Mouse (Mus musculus): ENCODE data around the gene Ifitm5. TPM values are rescaled to one million over a fixed set of nuclear protein-coding genes. Genes with fewer than 3 reads are reported as not detected.

The Ifitm5 gene
- polyA plus RNA-seq, 1 experiment from 2014 or later: 5.9 TPM

- WGBS: 7% methylated on average over 11 of the region's 11 CpGs
- DNase-seq (ENCODE audit: low spot score): peak; percentile 80
- peak within 1 kb of the TSS; percentile 91 for H3K27ac ChIP-seq
- H3K4me1 ChIP-seq: peaks cover 71% of the 10 kb centered on the region
- no peaks in the 10 kb centered on the region for H3K9me3 ChIP-seq (replicated peaks)
- H3K36me3 ChIP-seq: peaks cover 17% of the 10 kb centered on the region
- no peaks in the 10 kb centered on the region for H3K27me3 ChIP-seq (ENCODE audit: low read depth, poor library complexity, severe bottlenecking)
- H3K4me3 ChIP-seq: peak within 1 kb of the TSS; percentile 69
These were observed 5.9 kb upstream of the Ifitm5 start, which contains the start of the genes Gm45717 and Ifitm2 for GRCm38 (mm10) chr7:140955758-140956555. TSS of gene Gm45717 (minus strand) at chr7:140955937. TSS of gene Ifitm2 (minus strand) at chr7:140955987.

GRCm38 (mm10) chr7:140955342-140955741 lies 5.3 kb upstream of the Ifitm5 start:
- H3K27ac ChIP-seq: peak overlapping the region; percentile 91
- no peaks in the 10 kb centered on the region for H3K27me3 ChIP-seq (ENCODE audit: low read depth, poor library complexity, severe bottlenecking)
- no peaks in the 10 kb centered on the region for H3K9me3 ChIP-seq (replicated peaks)
- peak overlapping the region; percentile 69 for H3K4me3 ChIP-seq
- peaks cover 77% of the 10 kb centered on the region for H3K4me1 ChIP-seq
- WGBS: 1% methylated on average over 17 of the region's 17 CpGs
- DNase-seq (ENCODE audit: low spot score): peak; percentile 54
- H3K36me3 ChIP-seq: peaks cover 20% of the 10 kb centered on the region

DNA sequence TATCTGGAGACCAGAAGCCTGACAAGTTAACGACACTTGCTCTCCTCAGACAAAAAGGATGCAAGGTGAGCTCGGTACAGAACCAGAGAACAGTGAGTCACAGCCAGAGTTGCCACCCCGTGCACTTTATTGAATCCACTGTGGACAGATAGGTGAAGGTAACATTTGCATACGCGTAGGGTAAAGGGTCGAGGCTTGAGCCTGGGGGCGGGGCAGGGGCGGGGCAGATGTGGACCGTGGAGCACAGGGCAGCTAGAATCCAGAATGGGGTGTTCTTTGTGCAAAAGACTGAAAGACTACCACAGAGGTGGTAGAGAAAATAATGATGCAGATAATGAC lies 4.6 kb upstream of the Ifitm5 start:
- Histone ChIP-seq H3K4me3 (peak overlapping the region; percentile 69), H3K4me1 (peaks cover 80% of the 10 kb centered on the region), H3K9me3 (replicated peaks) (no peaks in the 10 kb centered on the region), H3K36me3 (peaks cover 27% of the 10 kb centered on the region), H3K27me3 (ENCODE audit: low read depth, poor library complexity, severe bottlenecking) (no peaks in the 10 kb centered on the region), H3K27ac (peak overlapping the region; percentile 91)
- 7% methylated on average over 9 of the region's 9 CpGs for WGBS
- DNase-seq (ENCODE audit: low spot score): peak; percentile 61

GRCm38 (mm10) chr7:140953800-140954732 lies 4.0 kb upstream of the Ifitm5 start:
- Histone ChIP-seq H3K36me3 (peaks cover 33% of the 10 kb centered on the region), H3K27me3 (ENCODE audit: low read depth, poor library complexity, severe bottlenecking) (no peaks in the 10 kb centered on the region), H3K9me3 (replicated peaks) (no peaks in the 10 kb centered on the region), H3K4me1 (peaks cover 76% of the 10 kb centered on the region), H3K4me3 (peak overlapping the region; percentile 69), H3K27ac (peak overlapping the region; percentile 91; the same call in 1 of the 2 replicates)
- WGBS: 66% methylated on average over 15 of the region's 15 CpGs
- no peak for DNase-seq (ENCODE audit: low spot score)

GRCm38 (mm10) chr7:140953133-140953532 lies 3.0 kb upstream of the Ifitm5 start:
- peaks cover 72% of the 10 kb centered on the region for H3K4me1 ChIP-seq
- H3K36me3 ChIP-seq: peaks cover 42% of the 10 kb centered on the region
- no peak overlapping the region for H3K27ac ChIP-seq
- H3K9me3 ChIP-seq (replicated peaks): no peaks in the 10 kb centered on the region
- no peak for DNase-seq (ENCODE audit: low spot score)
- no peaks in the 10 kb centered on the region for H3K27me3 ChIP-seq (ENCODE audit: low read depth, poor library complexity, severe bottlenecking)
- H3K4me3 ChIP-seq: no peak overlapping the region
- WGBS: 87% methylated on average over 11 of the region's 11 CpGs

GRCm38 (mm10) chr7:140952441-140952840 lies 2.4 kb upstream of the Ifitm5 start:
- H3K4me1 ChIP-seq: peaks cover 72% of the 10 kb centered on the region
- H3K4me3 ChIP-seq: no peak overlapping the region
- 81% methylated on average over 7 of the region's 7 CpGs for whole genome bisulfite sequencing
- H3K27me3 ChIP-seq (ENCODE audit: low read depth, poor library complexity, severe bottlenecking): no peaks in the 10 kb centered on the region
- no peak for DNase-seq (ENCODE audit: low spot score)
- peaks cover 49% of the 10 kb centered on the region for H3K36me3 ChIP-seq
- H3K27ac ChIP-seq: no peak overlapping the region
- no peaks in the 10 kb centered on the region for H3K9me3 ChIP-seq (replicated peaks)

DNA sequence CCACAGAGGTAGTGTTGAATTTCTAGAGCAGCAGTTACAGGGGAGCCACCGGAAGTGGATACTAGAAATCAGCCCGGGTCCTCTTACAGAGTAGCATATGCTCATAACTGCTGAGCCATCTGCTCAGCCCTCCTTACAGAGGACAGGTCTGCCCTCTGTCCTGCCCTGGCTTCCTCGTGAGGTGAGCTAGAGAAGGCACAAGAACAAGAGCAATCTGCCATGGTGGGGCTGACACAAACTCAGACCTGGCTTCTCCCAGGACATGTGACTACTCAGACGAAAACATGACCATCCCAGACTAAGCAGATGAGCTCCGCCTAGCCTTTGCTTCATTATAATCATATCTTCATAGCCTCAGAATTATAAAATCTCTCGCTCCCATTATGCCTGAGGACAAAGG lies 1.7 kb upstream of the Ifitm5 start:
- peaks cover 70% of the 10 kb centered on the region for H3K4me1 ChIP-seq
- WGBS: 72% methylated on average over 6 of the region's 6 CpGs
- 0 out of 2 replicates have a peak overlapping the region, but pooled peaks have one; percentile 67 for H3K27ac ChIP-seq
- no peaks in the 10 kb centered on the region for H3K9me3 ChIP-seq (replicated peaks)
- H3K27me3 ChIP-seq (ENCODE audit: low read depth, poor library complexity, severe bottlenecking): no peaks in the 10 kb centered on the region
- no peak overlapping the region for H3K4me3 ChIP-seq
- no peak for DNase-seq (ENCODE audit: low spot score)
- H3K36me3 ChIP-seq: peaks cover 56% of the 10 kb centered on the region

GRCm38 (mm10) chr7:140951051-140951450 lies 960 bp upstream of the Ifitm5 start:
- Histone ChIP-seq H3K9me3 (replicated peaks) (no peaks in the 10 kb centered on the region), H3K36me3 (peaks cover 63% of the 10 kb centered on the region), H3K4me3 (0 out of 2 replicates have a peak overlapping the region, but pooled peaks have one; percentile 0), H3K4me1 (peaks cover 64% of the 10 kb centered on the region), H3K27ac (peak overlapping the region; percentile 67), H3K27me3 (ENCODE audit: low read depth, poor library complexity, severe bottlenecking) (no peaks in the 10 kb centered on the region)
- WGBS: 30% methylated on average over 8 of the region's 8 CpGs
- no peak for DNase-seq (ENCODE audit: low spot score)

- H3K4me3 ChIP-seq: no peak overlapping the region
- H3K36me3 ChIP-seq: peaks cover 77% of the 10 kb centered on the region
- H3K27ac ChIP-seq: no peak overlapping the region
- no peak for DNase-seq (ENCODE audit: low spot score)
- H3K4me1 ChIP-seq: peaks cover 52% of the 10 kb centered on the region
- WGBS: 91% methylated on average over 6 of the region's 6 CpGs
- no peaks in the 10 kb centered on the region for H3K27me3 ChIP-seq (ENCODE audit: low read depth, poor library complexity, severe bottlenecking)
- H3K9me3 ChIP-seq (replicated peaks): no peaks in the 10 kb centered on the region
These were observed 836 bp downstream of the Ifitm5 start for GRCm38 (mm10) chr7:140949255-140949654.

DNA sequence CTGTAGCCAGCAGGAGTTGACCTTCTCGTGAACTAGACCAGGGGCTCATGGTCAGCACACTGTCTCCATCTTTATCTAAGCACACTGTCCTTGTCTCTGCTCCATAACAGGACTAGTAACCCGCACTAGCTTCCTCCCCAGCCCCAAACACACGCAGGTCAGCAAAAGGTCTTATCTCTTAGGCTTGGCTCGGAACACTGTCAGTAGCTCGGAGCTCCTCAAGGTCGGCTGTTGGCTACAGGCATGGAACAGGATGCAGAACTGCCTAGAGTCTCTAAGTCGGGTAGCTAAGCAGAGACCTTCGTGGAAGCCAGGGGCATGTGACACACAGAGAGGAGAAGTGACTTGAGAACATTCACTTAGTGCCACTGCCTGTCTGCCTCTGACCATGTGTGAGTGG lies 1.9 kb downstream of the Ifitm5 start:
- peaks cover 72% of the 10 kb centered on the region for H3K36me3 ChIP-seq
- no peaks in the 10 kb centered on the region for H3K27me3 ChIP-seq (ENCODE audit: low read depth, poor library complexity, severe bottlenecking)
- WGBS: 87% methylated on average over 8 of the region's 8 CpGs
- H3K27ac ChIP-seq: no peak overlapping the region
- no peak for DNase-seq (ENCODE audit: low spot score)
- no peaks in the 10 kb centered on the region for H3K9me3 ChIP-seq (replicated peaks)
- H3K4me3 ChIP-seq: no peak overlapping the region
- peaks cover 45% of the 10 kb centered on the region for H3K4me1 ChIP-seq

- DNase-seq (ENCODE audit: low spot score): no peak
- H3K4me1 ChIP-seq: peaks cover 44% of the 10 kb centered on the region
- no peak overlapping the region for H3K4me3 ChIP-seq
- H3K9me3 ChIP-seq (replicated peaks): no peaks in the 10 kb centered on the region
- peak overlapping the region; percentile 22; the same call in 1 of the 2 replicates for H3K27ac ChIP-seq
- peaks cover 61% of the 10 kb centered on the region for H3K36me3 ChIP-seq
- H3K27me3 ChIP-seq (ENCODE audit: low read depth, poor library complexity, severe bottlenecking): no peaks in the 10 kb centered on the region
- 61% methylated on average over 7 of the region's 7 CpGs for WGBS
These were observed 3.1 kb downstream of the Ifitm5 start for GRCm38 (mm10) chr7:140946980-140947379.

- peaks cover 42% of the 10 kb centered on the region for H3K4me1 ChIP-seq
- no peaks in the 10 kb centered on the region for H3K9me3 ChIP-seq (replicated peaks)
- H3K36me3 ChIP-seq: peaks cover 61% of the 10 kb centered on the region
- no peak overlapping the region for H3K4me3 ChIP-seq
- no peaks in the 10 kb centered on the region for H3K27me3 ChIP-seq (ENCODE audit: low read depth, poor library complexity, severe bottlenecking)
- no peak for DNase-seq (ENCODE audit: low spot score)
- no peak overlapping the region for H3K27ac ChIP-seq
- 88% methylated on average over 10 of the region's 10 CpGs for WGBS
These were observed 3.8 kb downstream of the Ifitm5 start for GRCm38 (mm10) chr7:140946311-140946710.

- 96% methylated on average over 5 of the region's 5 CpGs for WGBS
- Histone ChIP-seq H3K27ac (no peak overlapping the region), H3K27me3 (ENCODE audit: low read depth, poor library complexity, severe bottlenecking) (no peaks in the 10 kb centered on the region), H3K4me3 (no peak overlapping the region), H3K9me3 (replicated peaks) (no peaks in the 10 kb centered on the region), H3K4me1 (peaks cover 42% of the 10 kb centered on the region), H3K36me3 (peaks cover 56% of the 10 kb centered on the region)
- DNase-seq (ENCODE audit: low spot score): no peak
These were observed 4.8 kb downstream of the Ifitm5 start for GRCm38 (mm10) chr7:140945247-140945646.

Data from limb, embryonic 10.5 days (tissue).